Mouse (Mus musculus) forebrain, embryonic 14.5 days (tissue): Measurements from ENCODE around the gene Hdgfl1. TPM values are rescaled to one million over a fixed set of nuclear protein-coding genes. Genes with fewer than 3 reads are reported as not detected.

Source experiments
- ATAC-seq: fragments of 200-750 bp; cut with Nextera tagmentation; 2 replicates; pipeline ENCODE4 v1.8.0; 2017; ENCODE audit warnings: mild to moderate bottlenecking, moderate library complexity
- DNase-seq: peaks from one replicate; pipeline ENCODE4 v3.0.0-alpha.2; 2015; ENCODE audit warnings: low spot score
- H3K27ac ChIP-seq: fragments of 300-500 bp; sonication (generic); 2 replicates; pipeline ENCODE4 v1.5.1; 2014; ENCODE audit warnings: low read depth, mild to moderate bottlenecking, control low read depth, low read length, moderate library complexity
- H3K27me3 ChIP-seq: fragments of 300-500 bp; sonication (generic); replicated peaks from 2 replicates; pipeline ENCODE4 v1.6.1; 2014; ENCODE audit warnings: low read length, control low read depth, mixed read lengths; ENCODE audit not compliant: control insufficient read depth, insufficient read depth
- H3K36me3 ChIP-seq: fragments of 300-500 bp; sonication (generic); 2 replicates; pipeline ENCODE4 v1.6.1; 2014; ENCODE audit warnings: low read length, control low read depth; ENCODE audit not compliant: control insufficient read depth, insufficient read depth
- H3K4me1 ChIP-seq: fragments of 300-500 bp; sonication (generic); 2 replicates; pipeline ENCODE4 v1.6.1; 2014; ENCODE audit warnings: antibody characterized with exemption, low read length, control low read depth; ENCODE audit not compliant: control insufficient read depth, insufficient read depth
- H3K4me2 ChIP-seq: fragments of 300-500 bp; sonication (generic); 2 replicates; pipeline ENCODE4 v1.6.1; 2014; ENCODE audit warnings: mild to moderate bottlenecking, control low read depth, low read length
- H3K4me3 ChIP-seq: fragments of 300-500 bp; sonication (generic); 2 replicates; pipeline ENCODE4 v1.5.1; 2014; ENCODE audit warnings: low read depth, low read length, control low read depth
- H3K9ac ChIP-seq: fragments of 300-500 bp; sonication (generic); 2 replicates; pipeline ENCODE4 v1.6.1; 2014; ENCODE audit warnings: mild to moderate bottlenecking, low read length, control low read depth, moderate library complexity
- H3K9me3 ChIP-seq: fragments of 300-500 bp; sonication (generic); replicated peaks from 2 replicates; pipeline ENCODE4 v1.6.1; 2016; ENCODE audit warnings: low read length, control low read depth, mixed read lengths; ENCODE audit not compliant: control insufficient read depth
- WGBS: fragments of 180-500 bp; shearing (Covaris S2); extraction: QIAGEN DNeasy Blood & Tissue Kit; methylation state at CpG from one replicate; pipeline ENCODE4 v1.1.7; 2014; 5-methylcytosine and 5-hydroxymethylcytosine counted together
- polyA plus RNA-seq: library from polyadenylated mRNA; unstranded; fragments of >200 nt; fragmentation: Nextera tagmentation; extraction: Ambion mirVana; gene quantifications from 2 replicates; pipeline ENCODE4 v1.2.1, GENCODE M21; 2014

Gene Hdgfl1
- not detected in 2 replicates for polyA plus RNA-seq

GRCm38 (mm10) chr13:26769955-26770354, at the start of gene Hdgfl1:
TSS of gene Hdgfl1 (minus strand) at chr13:26770165.
- DNase-seq (no peak), ATAC-seq (no peak)
- Histone ChIP-seq H3K9me3 (no peaks in the 10 kb centered on the region), H3K27ac (no peak within 1 kb of the TSS), H3K36me3 (no peaks in the 10 kb centered on the region), H3K4me3 (no peak within 1 kb of the TSS), H3K27me3 (no peaks in the 10 kb centered on the region), H3K9ac (no peak within 1 kb of the TSS), H3K4me2 (no peak within 1 kb of the TSS), H3K4me1 (no peaks in the 10 kb centered on the region)
- WGBS: 96% methylated on average over 16 of the region's 16 CpGs

- H3K27me3 ChIP-seq: no peaks in the 10 kb centered on the region
- no peaks in the 10 kb centered on the region for H3K4me1 ChIP-seq
- no peak for ATAC-seq
- no peak overlapping the region for H3K4me2 ChIP-seq
- no peak overlapping the region for H3K4me3 ChIP-seq
- H3K9ac ChIP-seq: no peak overlapping the region
- H3K27ac ChIP-seq: no peak overlapping the region
- H3K36me3 ChIP-seq: no peaks in the 10 kb centered on the region
- DNase-seq: no peak
- no peaks in the 10 kb centered on the region for H3K9me3 ChIP-seq
- 82% methylated on average over 3 of the region's 3 CpGs for WGBS
These were observed 25.5 kb upstream of the Hdgfl1 start for GRCm38 (mm10) chr13:26795460-26795859.

DNA sequence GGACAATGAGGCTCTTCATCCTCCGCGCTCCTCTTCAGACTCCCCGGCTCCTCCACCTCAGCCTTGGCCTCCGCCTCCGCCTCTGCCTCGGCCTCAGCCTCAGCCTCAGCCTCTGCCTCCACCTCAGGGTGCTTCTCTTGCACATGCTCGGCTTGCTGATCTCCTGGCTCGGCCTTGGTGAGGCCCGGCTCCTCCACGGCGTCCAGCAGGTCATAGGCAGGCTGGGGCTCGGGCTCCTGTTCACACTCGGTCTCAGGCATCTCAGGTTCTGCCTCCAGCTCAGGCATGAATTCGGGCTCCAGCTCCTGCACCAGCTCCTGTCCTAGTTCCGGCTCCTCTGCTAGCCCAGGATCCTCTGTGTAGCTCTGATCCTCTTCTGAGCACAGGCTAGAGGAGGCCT, 541 bp downstream of the Hdgfl1 start:
- no peak for ATAC-seq
- WGBS: 97% methylated on average over 15 of the region's 15 CpGs

GRCm38 (mm10) chr13:26761966-26762803, 7.8 kb downstream of the Hdgfl1 start:
- H3K4me3 ChIP-seq: no peak overlapping the region
- no peak overlapping the region for H3K4me2 ChIP-seq
- no peaks in the 10 kb centered on the region for H3K36me3 ChIP-seq
- H3K9me3 ChIP-seq: no peaks in the 10 kb centered on the region
- H3K27ac ChIP-seq: no peak overlapping the region
- DNase-seq (peak; percentile 39), ATAC-seq (peak; percentile 57; the same call in 1 of the 2 replicates)
- no peaks in the 10 kb centered on the region for H3K4me1 ChIP-seq
- H3K9ac ChIP-seq: no peak overlapping the region
- WGBS: 33% methylated on average over 12 of the region's 12 CpGs
- no peaks in the 10 kb centered on the region for H3K27me3 ChIP-seq

More for the DNA sequence above, 541 bp downstream of the Hdgfl1 start:
- no peaks in the 10 kb centered on the region for H3K4me1 ChIP-seq
- no peaks in the 10 kb centered on the region for H3K36me3 ChIP-seq
- H3K4me2 ChIP-seq: no peak overlapping the region
- DNase-seq: no peak
- H3K9me3 ChIP-seq: no peaks in the 10 kb centered on the region
- H3K9ac ChIP-seq: no peak overlapping the region
- H3K27me3 ChIP-seq: no peaks in the 10 kb centered on the region
- H3K4me3 ChIP-seq: no peak overlapping the region
- no peak overlapping the region for H3K27ac ChIP-seq

DNA sequence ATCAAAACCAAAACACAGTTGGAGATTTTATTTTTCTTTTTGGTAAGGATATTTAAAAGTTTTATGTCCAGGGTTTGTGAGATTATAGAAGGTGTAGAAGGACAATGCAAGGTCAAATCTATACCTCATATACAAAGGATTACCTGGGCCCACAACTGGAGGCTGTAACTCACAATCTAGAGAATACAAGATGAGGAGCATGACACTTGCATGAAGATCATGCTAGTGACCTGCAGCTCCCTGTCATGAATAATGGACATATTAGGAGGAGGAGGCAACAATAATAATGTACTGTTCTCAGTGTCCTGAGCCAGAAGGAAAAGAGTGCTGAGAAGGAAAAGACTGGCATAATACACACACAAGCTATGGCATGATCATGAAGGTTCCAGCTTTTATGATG, 17.1 kb downstream of the Hdgfl1 start:
- Histone ChIP-seq H3K36me3 (no peaks in the 10 kb centered on the region), H3K4me3 (no peak overlapping the region), H3K4me2 (no peak overlapping the region), H3K9ac (no peak overlapping the region), H3K9me3 (no peaks in the 10 kb centered on the region), H3K27ac (no peak overlapping the region), H3K27me3 (no peaks in the 10 kb centered on the region), H3K4me1 (no peaks in the 10 kb centered on the region)
- DNase-seq: no peak
- ATAC-seq: no peak

DNA sequence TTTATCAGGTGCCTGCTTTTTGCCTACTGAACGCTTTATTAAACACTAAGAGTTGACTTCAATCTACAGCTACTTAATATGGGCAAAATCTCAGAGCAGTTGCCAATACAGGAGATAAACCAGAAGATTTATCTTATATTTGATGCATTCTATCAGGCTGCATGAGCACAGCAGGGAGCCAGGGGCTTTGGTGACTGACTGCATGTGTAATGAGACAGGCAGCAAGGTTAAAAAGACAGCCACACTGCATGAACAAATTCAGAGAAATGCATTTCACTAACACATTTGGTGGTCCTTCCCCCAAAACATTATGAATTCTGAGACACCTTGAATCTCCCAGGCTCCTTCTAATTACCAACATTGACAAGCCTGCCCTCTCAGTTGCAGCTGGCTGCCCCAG, 17.6 kb downstream of the Hdgfl1 start:
- no peaks in the 10 kb centered on the region for H3K36me3 ChIP-seq

GRCm38 (mm10) chr13:26745760-26746457, 24.1 kb downstream of the Hdgfl1 start:
- peak overlapping the region; percentile 16; the same call in 1 of the 2 replicates for H3K27ac ChIP-seq
- H3K4me2 ChIP-seq: no peak overlapping the region
- H3K9ac ChIP-seq: no peak overlapping the region
- DNase-seq (peak; percentile 76), ATAC-seq (peak; percentile 82)
- H3K9me3 ChIP-seq: no peaks in the 10 kb centered on the region
- no peaks in the 10 kb centered on the region for H3K27me3 ChIP-seq
- H3K4me1 ChIP-seq: 0 out of 2 replicates have a peak, but pooled peaks cover 2% of the 10 kb centered on the region
- H3K36me3 ChIP-seq: no peaks in the 10 kb centered on the region
- 33% methylated on average over 2 of the region's 2 CpGs for WGBS
- no peak overlapping the region for H3K4me3 ChIP-seq

More for the DNA sequence above, 17.6 kb downstream of the Hdgfl1 start:
- no peak overlapping the region for H3K27ac ChIP-seq
- 64% methylated on average over 1 of the region's 1 CpGs for WGBS
- H3K4me3 ChIP-seq: no peak overlapping the region
- H3K4me1 ChIP-seq: no peaks in the 10 kb centered on the region
- no peak overlapping the region for H3K9ac ChIP-seq
- H3K4me2 ChIP-seq: no peak overlapping the region
- DNase-seq: peak; percentile 65
- H3K9me3 ChIP-seq: no peaks in the 10 kb centered on the region
- ATAC-seq: no peak
- no peaks in the 10 kb centered on the region for H3K27me3 ChIP-seq

DNA sequence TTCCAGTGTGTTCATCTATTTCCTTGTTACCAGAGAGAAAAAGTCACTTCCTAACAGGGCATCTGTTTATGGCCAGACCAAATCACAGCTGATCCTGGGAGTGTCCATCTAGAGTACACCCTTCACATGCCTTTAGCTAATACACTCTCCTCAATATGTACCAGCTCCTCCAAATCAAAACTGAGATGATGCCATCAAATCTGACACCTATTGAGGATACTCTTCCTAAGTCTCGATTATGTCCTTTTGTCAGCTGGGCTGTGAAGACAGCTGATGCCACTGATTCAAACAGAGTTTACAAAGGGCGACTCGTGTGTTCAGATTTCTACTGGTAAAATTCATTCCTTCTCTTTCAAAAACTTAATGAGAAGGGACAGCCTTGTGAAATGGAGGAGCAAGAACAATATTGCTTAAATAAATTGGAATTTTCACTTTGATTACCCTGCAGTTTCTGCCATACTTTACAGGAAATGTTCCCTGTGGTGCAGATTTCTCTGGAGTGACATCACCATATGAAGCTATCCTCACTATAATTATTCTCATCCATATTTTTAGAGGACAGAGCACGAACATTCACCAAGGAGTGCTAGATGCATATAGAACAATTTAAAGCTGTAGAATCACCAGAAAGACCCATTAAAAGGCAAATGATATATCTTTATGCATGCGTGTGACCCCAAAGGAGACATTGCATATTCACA, 24.8 kb downstream of the Hdgfl1 start:
- no peak for DNase-seq

More for the DNA sequence above, 24.8 kb downstream of the Hdgfl1 start:
- peak; percentile 38; the same call in 1 of the 2 replicates for ATAC-seq
- Histone ChIP-seq H3K27me3 (no peaks in the 10 kb centered on the region), H3K4me2 (no peak overlapping the region), H3K27ac (peak overlapping the region; percentile 28; the same call in 1 of the 2 replicates), H3K9ac (no peak overlapping the region), H3K4me1 (0 out of 2 replicates have a peak, but pooled peaks cover 2% of the 10 kb centered on the region), H3K4me3 (no peak overlapping the region), H3K9me3 (no peaks in the 10 kb centered on the region), H3K36me3 (no peaks in the 10 kb centered on the region)
- WGBS: 57% methylated on average over 5 of the region's 5 CpGs
